Mouse (Mus musculus): ENCODE data around the gene Rab36. TPM values are rescaled to one million over a fixed set of nuclear protein-coding genes. Genes with fewer than 3 reads are reported as not detected.

Rab36 gene
- total and polyA plus RNA-seq, 3 experiments = not detected

- Histone ChIP-seq H3K27ac (ENCODE audit: control insufficient read depth, low read depth, low read length) (no peak overlapping the region), H3K27me3 (ENCODE audit: control insufficient read depth in 1 of 2, insufficient read depth in 2 of 2, low read length in 2 of 2) (no peaks in the 10 kb centered on the region), H3K9ac (ENCODE audit: control insufficient read depth, low read depth, low read length, poor library complexity, severe bottlenecking) (no peak overlapping the region), H3K36me3 (ENCODE audit: control insufficient read depth in 1 of 2, insufficient read depth in 2 of 2, low read length in 2 of 2) (no peaks in the 10 kb centered on the region), H3K4me3 (ENCODE audit: control insufficient read depth in 1 of 2, insufficient read depth in 1 of 2, low read depth in 2 of 2, low read length in 2 of 2) (no peak overlapping the region), H3K4me1 (ENCODE audit: control insufficient read depth in 1 of 2, insufficient read depth in 2 of 2, low read length in 2 of 2) (no peaks in the 10 kb centered on the region), H3K9me3 (replicated peaks; ENCODE audit: insufficient read depth, low read length) (no peaks in the 10 kb centered on the region), H3K79me2 (ENCODE audit: control insufficient read depth, insufficient read depth, low read length, poor library complexity) (no peaks in the 10 kb centered on the region)
- TF ChIP-seq SIN3A (IDR thresholded peaks at IDR 0.05; ENCODE audit: low read length) (no peak), ZMIZ1 (IDR thresholded peaks at IDR 0.05; ENCODE audit: low read depth, low read length) (no peak), TAL1 (IDR thresholded peaks at IDR 0.05; ENCODE audit: low read length) (no peak), MXI1 (IDR thresholded peaks at IDR 0.05; ENCODE audit: low read depth, low read length) (no peak), CHD2 (IDR thresholded peaks at IDR 0.05; ENCODE audit: low read length) (no peak), MAZ (IDR thresholded peaks at IDR 0.05; ENCODE audit: low read depth, low read length) (no peak), JUND (IDR thresholded peaks at IDR 0.05; ENCODE audit: low read depth, low read length) (no peak), ZNF384 (IDR thresholded peaks at IDR 0.05; ENCODE audit: low read depth, low read length) (no peak), ZKSCAN1 (IDR thresholded peaks at IDR 0.05; ENCODE audit: low read depth, low read length) (no peak), MYB (IDR thresholded peaks at IDR 0.05; ENCODE audit: low read depth, low read length) (no peak), USF2 (IDR thresholded peaks at IDR 0.05; ENCODE audit: borderline replicate concordance in 1 of 2, insufficient read depth in 1 of 2, low read depth in 1 of 2, low read length in 2 of 2) (no peak), POLR2AphosphoS5 (IDR thresholded peaks at IDR 0.05; ENCODE audit: borderline replicate concordance, low read depth, low read length) (no peak), NELFE (IDR thresholded peaks at IDR 0.05; ENCODE audit: low read depth, low read length) (no peak), CTCF (IDR thresholded peaks at IDR 0.05 in 2 of 3, conservative IDR thresholded peaks at IDR 0.05 in 1 of 3; ENCODE audit: control insufficient read depth in 1 of 3, insufficient read depth in 1 of 3, low read depth in 2 of 3, low read length in 3 of 3, poor library complexity in 1 of 3, severe bottlenecking in 1 of 3) (no peak), HCFC1 (IDR thresholded peaks at IDR 0.05; ENCODE audit: low read depth, low read length) (no peak), MAX (IDR thresholded peaks at IDR 0.05; ENCODE audit: low read length) (no peak), POLR2AphosphoS2 (IDR thresholded peaks at IDR 0.05; ENCODE audit: low read length) (no peak), TBP (IDR thresholded peaks at IDR 0.05; ENCODE audit: low read depth, low read length) (no peak), MYC (IDR thresholded peaks at IDR 0.05; ENCODE audit: low read depth, low read length) (no peak)
- no peak for DNase-seq (ENCODE audit: low read depth, low spot score)
Observed at GRCm38 (mm10) chr10:75067446-75067845, 30.6 kb downstream of the Rab36 start.

GRCm38 (mm10) chr10:75068086-75068485, 31.2 kb downstream of the Rab36 start:
- no peaks in the 10 kb centered on the region for H3K79me2 ChIP-seq (ENCODE audit: control insufficient read depth, insufficient read depth, low read length, poor library complexity)
- no peaks in the 10 kb centered on the region for H3K27me3 ChIP-seq (ENCODE audit: control insufficient read depth in 1 of 2, insufficient read depth in 2 of 2, low read length in 2 of 2)
- H3K4me1 ChIP-seq (ENCODE audit: control insufficient read depth in 1 of 2, insufficient read depth in 2 of 2, low read length in 2 of 2) = no peaks in the 10 kb centered on the region
- H3K9ac ChIP-seq (ENCODE audit: control insufficient read depth, low read depth, low read length, poor library complexity, severe bottlenecking) = no peak overlapping the region
- no peak overlapping the region for H3K27ac ChIP-seq (ENCODE audit: control insufficient read depth, low read depth, low read length)
- H3K36me3 ChIP-seq (ENCODE audit: control insufficient read depth in 1 of 2, insufficient read depth in 2 of 2, low read length in 2 of 2) = no peaks in the 10 kb centered on the region
- H3K9me3 ChIP-seq (replicated peaks; ENCODE audit: insufficient read depth, low read length) = no peaks in the 10 kb centered on the region
- no peak for DNase-seq (ENCODE audit: low read depth, low spot score)
- TF ChIP-seq NELFE (IDR thresholded peaks at IDR 0.05; ENCODE audit: low read depth, low read length) = no peak
- TF ChIP-seq POLR2AphosphoS5 (IDR thresholded peaks at IDR 0.05; ENCODE audit: borderline replicate concordance, low read depth, low read length) = no peak
- TF ChIP-seq MAFK (IDR thresholded peaks at IDR 0.05; ENCODE audit: borderline replicate concordance, low read depth, low read length) = no peak
- TF ChIP-seq MEF2A (IDR thresholded peaks at IDR 0.05; ENCODE audit: extremely low read depth, insufficient replicate concordance, low read depth, low read length, poor library complexity, severe bottlenecking) = no peak
- no peak for TF ChIP-seq UBTF (IDR thresholded peaks at IDR 0.05; ENCODE audit: borderline replicate concordance, insufficient read depth, low read depth, low read length)
- no peak for TF ChIP-seq ELF1 (IDR thresholded peaks at IDR 0.05; ENCODE audit: low read depth, low read length)
- TF ChIP-seq MXI1 (IDR thresholded peaks at IDR 0.05; ENCODE audit: low read depth, low read length) = no peak
- TF ChIP-seq ZKSCAN1 (IDR thresholded peaks at IDR 0.05; ENCODE audit: low read depth, low read length) = no peak
- no peak for TF ChIP-seq E2F4 (IDR thresholded peaks at IDR 0.05; ENCODE audit: borderline replicate concordance, low read depth, low read length)
- TF ChIP-seq USF1 (IDR thresholded peaks at IDR 0.05; ENCODE audit: low read depth, low read length) = no peak
- no peak overlapping the region for H3K4me3 ChIP-seq (ENCODE audit: control insufficient read depth in 1 of 2, insufficient read depth in 1 of 2, low read depth in 2 of 2, low read length in 2 of 2)
